Mouse (Mus musculus) lung, postnatal 4 days (tissue): ENCODE results near the gene Iyd.
A peak's percentile ranks its signal among the peaks of the same experiment; 100 is the strongest.

ENCODE experiments used
- DNase-seq, 2 experiments: peaks; one replicate each; pipeline ENCODE4 v3.0.0; 2021

Gene Iyd

GRCm38 (mm10) chr10:3555128-3555527, 15.1 kb downstream of the Iyd start:
- DNase-seq = no peak

GRCm38 (mm10) chr10:3556538-3556937, 16.5 kb downstream of the Iyd start:
- DNase-seq = peak in 1 of 2 experiments; percentile 30

GRCm38 (mm10) chr10:3559136-3559535, 19.1 kb downstream of the Iyd start:
- DNase-seq = no peak

- DNase-seq = no peak
These were observed 22.1 kb downstream of the Iyd start for GRCm38 (mm10) chr10:3562165-3562564.

GRCm38 (mm10) chr10:3565126-3565525, 25.1 kb downstream of the Iyd start:
- DNase-seq = no peak

- DNase-seq = no peak
These were observed 27.8 kb downstream of the Iyd start for GRCm38 (mm10) chr10:3567821-3568220.

GRCm38 (mm10) chr10:3572723-3573649, 32.9 kb downstream of the Iyd start:
- peak; percentile 55 to 68 for DNase-seq

GRCm38 (mm10) chr10:3573905-3574500, 34.0 kb downstream of the Iyd start:
- DNase-seq = peak; percentile 54 to 66

GRCm38 (mm10) chr10:3590632-3591031, 50.6 kb downstream of the Iyd start:
- DNase-seq = no peak

- peak; percentile 23 to 44 for DNase-seq
These were observed 51.8 kb downstream of the Iyd start for GRCm38 (mm10) chr10:3591790-3592189.

- no peak for DNase-seq
These were observed 56.7 kb downstream of the Iyd start for GRCm38 (mm10) chr10:3596697-3597096.

GRCm38 (mm10) chr10:3597760-3598159, 57.7 kb downstream of the Iyd start:
- DNase-seq = no peak
